Mouse (Mus musculus): Measurements from ENCODE around the gene Rnf11. TPM values are rescaled to one million over a fixed set of nuclear protein-coding genes. Genes with fewer than 3 reads are reported as not detected.
"Not testable (repeated sequence)": the region's sequence is repeated elsewhere in the genome, so short reads cannot be mapped to it uniquely, and the experiment has no call there.

The Rnf11 gene
- polyA plus RNA-seq, 1 experiment: 16.1 TPM

DNA sequence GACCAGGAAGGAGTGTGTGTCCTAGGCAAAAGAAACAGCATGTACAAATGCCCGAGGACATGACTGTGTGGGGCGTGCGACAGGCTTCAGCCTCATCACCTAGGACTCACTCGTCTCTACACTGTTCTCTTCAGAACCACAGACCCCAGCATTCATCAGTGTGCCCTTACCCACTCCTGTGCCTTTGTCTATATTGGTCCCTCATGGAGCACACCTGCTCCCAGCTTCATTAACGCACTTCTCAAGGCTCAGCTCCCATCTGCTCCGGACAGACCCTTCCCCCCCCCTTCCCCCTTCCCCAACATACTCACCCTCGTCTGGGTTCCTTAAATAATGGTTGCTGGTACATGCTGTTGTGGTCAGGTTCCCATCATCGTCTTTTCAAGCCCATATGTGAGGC, 79.1 kb downstream of the Rnf11 start:
- no peak overlapping the region for H3K4me3 ChIP-seq (ENCODE audit: control insufficient read depth, insufficient read depth, low read length)
- WGBS: 80% methylated on average over 8 of the region's 8 CpGs
- H3K27ac ChIP-seq (ENCODE audit: control insufficient read depth, insufficient read depth, low read length): no peak overlapping the region
- H3K36me3 ChIP-seq (ENCODE audit: control insufficient read depth, insufficient read depth, low read length): no peaks in the 10 kb centered on the region
- no peak for TF ChIP-seq POLR2A (IDR thresholded peaks at IDR 0.05; ENCODE audit: control insufficient read depth, extremely low read depth, insufficient read depth, low read length, poor library complexity)
- TF ChIP-seq CTCF (IDR thresholded peaks at IDR 0.05; ENCODE audit: borderline replicate concordance, control insufficient read depth, extremely low read depth, insufficient read depth, low read length, poor library complexity): no peak
- H3K27me3 ChIP-seq (ENCODE audit: control insufficient read depth, insufficient read depth, low read length): peaks cover 13% of the 10 kb centered on the region; the same call in 1 of the 2 replicates
- H3K4me1 ChIP-seq (replicated peaks; ENCODE audit: control insufficient read depth, insufficient read depth, low read length): no peaks in the 10 kb centered on the region
- DNase-seq: no peak

- DNase-seq; H3K36me3 ChIP-seq (ENCODE audit: control insufficient read depth, insufficient read depth, low read length); H3K4me1 ChIP-seq (replicated peaks; ENCODE audit: control insufficient read depth, insufficient read depth, low read length); H3K27ac ChIP-seq (ENCODE audit: control insufficient read depth, insufficient read depth, low read length); H3K4me3 ChIP-seq (ENCODE audit: control insufficient read depth, insufficient read depth, low read length): not testable (repeated sequence)
- H3K27me3 ChIP-seq (ENCODE audit: control insufficient read depth, insufficient read depth, low read length): peaks cover 13% of the 10 kb centered on the region; the same call in 1 of the 2 replicates
- WGBS: 92% methylated on average over 3 of the region's 3 CpGs
These were observed 79.6 kb downstream of the Rnf11 start for GRCm38 (mm10) chr4:109404908-109405307.

DNA sequence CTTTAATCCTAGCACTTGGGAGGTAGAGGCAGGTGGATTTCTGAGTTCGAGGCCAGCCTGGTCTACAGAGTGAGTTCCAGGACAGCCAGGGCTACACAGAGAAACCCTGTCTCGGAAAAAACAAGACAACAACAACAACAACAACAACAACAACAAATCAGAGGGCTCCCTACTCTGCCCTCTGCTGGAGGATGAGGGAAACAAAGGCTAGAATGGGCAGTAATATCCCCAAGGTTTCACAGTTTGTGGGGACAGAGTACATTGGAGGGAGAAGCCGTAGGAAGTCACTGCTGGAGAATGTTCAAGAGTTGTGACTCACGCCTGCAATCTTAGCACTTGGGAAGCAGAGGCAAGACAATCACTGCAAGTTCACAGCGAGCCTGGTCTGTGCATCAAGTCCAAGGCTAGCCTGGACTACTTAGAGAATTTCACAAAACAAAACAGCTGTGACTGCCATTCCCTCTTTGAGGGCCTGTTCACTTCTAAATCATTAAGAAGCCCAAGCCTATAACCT, 83.3 kb downstream of the Rnf11 start:
- WGBS: 84% methylated on average over 5 of the region's 5 CpGs
- Histone ChIP-seq H3K27ac (ENCODE audit: control insufficient read depth, insufficient read depth, low read length) (no peak overlapping the region), H3K4me3 (ENCODE audit: control insufficient read depth, insufficient read depth, low read length) (no peak overlapping the region), H3K27me3 (ENCODE audit: control insufficient read depth, insufficient read depth, low read length) (peaks cover 2% of the 10 kb centered on the region; the same call in 1 of the 2 replicates), H3K4me1 (replicated peaks; ENCODE audit: control insufficient read depth, insufficient read depth, low read length) (no peaks in the 10 kb centered on the region), H3K36me3 (ENCODE audit: control insufficient read depth, insufficient read depth, low read length) (no peaks in the 10 kb centered on the region)
- no peak for DNase-seq
- TF ChIP-seq POLR2A (IDR thresholded peaks at IDR 0.05; ENCODE audit: control insufficient read depth, extremely low read depth, insufficient read depth, low read length, poor library complexity): no peak
- TF ChIP-seq CTCF (IDR thresholded peaks at IDR 0.05; ENCODE audit: borderline replicate concordance, control insufficient read depth, extremely low read depth, insufficient read depth, low read length, poor library complexity): no peak

Other genes starting within 250 kb of the Rnf11 start
- 14.1 and 16.0 TPM in 2 replicates for gene Eps15, start 204.5 kb downstream of the Rnf11 start, polyA plus RNA-seq (2012; rRNA removed)
- 15.0 and 17.2 TPM in 2 replicates for gene Ttc39a, start 78.1 kb downstream of the Rnf11 start, polyA plus RNA-seq (2012; rRNA removed)
- gene 4930522H14Rik, start 46.6 kb upstream of the Rnf11 start, polyA plus RNA-seq (2012; rRNA removed): not detected in 2 replicates
- gene Cdkn2c, start 182.5 kb upstream of the Rnf11 start, polyA plus RNA-seq (2012; rRNA removed): 35.4 and 58.6 TPM in 2 replicates
- gene Faf1, start 191.9 kb upstream of the Rnf11 start, polyA plus RNA-seq (2012; rRNA removed): 11.1 and 16.0 TPM in 2 replicates

Measured in thymus, adult 2 months (tissue).